Mouse (Mus musculus): ENCODE data around the gene Csrp3. TPM values are rescaled to one million over a fixed set of nuclear protein-coding genes. Genes with fewer than 3 reads are reported as not detected.
A peak's percentile ranks its signal among the peaks of the same experiment; 100 is the strongest.

Csrp3 gene
- total RNA-seq, 2 experiments from 2014 or later: not detected

DNA sequence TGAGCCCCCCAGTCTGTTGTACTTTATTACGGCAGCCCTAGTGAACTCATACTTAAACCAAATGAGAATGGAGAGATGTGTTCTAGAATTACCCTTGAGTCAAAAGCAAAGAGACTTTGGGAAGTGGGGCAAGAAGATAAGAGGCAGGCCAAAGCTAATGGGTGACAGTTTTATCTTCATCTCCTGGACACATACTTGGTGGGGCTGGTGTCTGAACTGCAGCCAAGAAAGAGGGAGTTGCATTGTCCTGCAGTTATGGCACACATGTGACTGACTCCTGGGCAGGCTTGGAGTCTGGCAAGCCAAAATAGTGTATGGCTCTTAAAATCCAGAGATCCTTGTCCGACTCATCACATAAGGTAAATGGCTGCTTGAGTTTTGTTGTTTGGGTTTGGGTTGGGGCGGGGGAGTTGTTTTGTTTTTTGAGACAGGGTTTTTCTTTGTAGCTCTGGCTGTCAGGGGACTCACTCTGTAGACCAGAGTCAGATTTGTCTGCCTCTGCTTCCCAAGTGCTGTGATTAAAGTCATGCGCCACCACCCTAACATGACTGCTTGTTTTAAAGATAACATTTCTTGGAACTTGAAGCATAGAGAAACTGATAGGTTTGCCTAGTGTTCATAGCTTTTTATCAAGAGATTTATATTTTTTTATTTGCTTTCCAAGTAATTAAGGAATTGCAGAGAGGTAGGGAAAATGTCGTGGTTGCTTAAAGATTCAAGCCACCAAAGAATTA is 18.5 kb downstream of the Csrp3 start:
- no peak for DNase-seq

DNA sequence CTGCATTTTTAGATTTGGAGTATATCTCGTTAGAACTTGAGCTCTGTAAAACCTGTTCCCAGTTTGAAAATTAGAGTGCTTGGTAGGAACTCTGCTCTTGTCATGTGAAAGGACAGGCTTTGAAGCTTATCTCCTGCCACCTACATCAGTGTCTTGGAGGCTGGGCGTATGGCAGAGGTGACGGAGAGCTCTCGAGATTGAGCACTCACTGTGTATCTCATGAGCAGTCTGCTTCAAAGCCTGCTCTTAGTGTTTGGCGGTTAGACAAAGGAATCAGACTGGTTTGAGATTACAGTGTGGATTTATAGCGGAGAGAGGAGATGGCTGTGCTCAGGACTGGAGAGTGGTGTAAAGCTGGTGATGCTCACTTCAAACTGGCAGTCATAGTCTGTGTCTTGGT is 22.7 kb downstream of the Csrp3 start:
- DNase-seq: no peak

- DNase-seq: peak; percentile 12 to 13
Observed at GRCm38 (mm10) chr7:48824671-48825070, 23.2 kb downstream of the Csrp3 start.

GRCm38 (mm10) chr7:48823621-48824020 is 24.2 kb downstream of the Csrp3 start:
- DNase-seq: no peak

DNA sequence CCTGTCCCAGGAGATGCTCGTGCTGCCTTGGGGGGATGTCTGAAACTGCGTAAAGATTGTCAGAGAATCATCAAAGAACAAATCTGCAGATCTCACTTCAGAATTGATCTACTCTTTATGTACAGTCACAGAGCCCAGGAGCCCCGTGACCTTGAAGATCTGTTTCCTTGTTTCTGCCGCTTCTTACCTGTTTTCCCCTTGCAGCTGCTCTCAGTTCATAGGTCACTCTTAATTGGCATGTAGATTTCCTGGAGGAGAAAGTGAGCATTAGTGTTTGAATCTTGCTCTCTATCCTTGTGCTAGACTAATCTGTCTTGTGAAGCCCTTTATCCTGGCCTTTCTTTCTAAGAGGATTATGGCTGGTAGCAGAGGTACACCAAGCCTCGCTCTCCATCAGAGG is 26.2 kb downstream of the Csrp3 start:
- DNase-seq: no peak

- no peak for DNase-seq
Observed at GRCm38 (mm10) chr7:48813594-48813993, 34.2 kb downstream of the Csrp3 start.

- DNase-seq: no peak
Observed at GRCm38 (mm10) chr7:48812358-48812757, 35.5 kb downstream of the Csrp3 start.

- DNase-seq: no peak
Observed at GRCm38 (mm10) chr7:48810652-48811051, 37.2 kb downstream of the Csrp3 start.

DNA sequence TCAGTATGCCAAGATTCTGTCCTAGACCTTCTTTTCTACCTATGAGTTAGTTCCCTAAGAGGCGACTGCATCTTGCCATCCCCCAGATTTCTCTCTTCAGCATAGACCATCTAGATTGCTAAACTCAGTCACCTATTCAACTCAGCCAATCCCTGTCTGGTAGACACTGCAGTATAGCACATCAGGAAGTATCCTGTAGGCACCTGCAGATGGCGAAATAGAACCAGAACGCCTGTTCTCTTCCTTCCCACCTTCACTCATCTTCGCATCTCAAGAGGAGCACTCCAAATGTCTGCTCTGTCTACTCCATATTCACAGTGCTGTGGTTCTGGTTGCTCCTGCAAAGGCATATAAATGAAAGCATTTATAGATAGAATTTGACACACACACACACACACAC is 41.2 kb downstream of the Csrp3 start:
- no peak for DNase-seq

DNA sequence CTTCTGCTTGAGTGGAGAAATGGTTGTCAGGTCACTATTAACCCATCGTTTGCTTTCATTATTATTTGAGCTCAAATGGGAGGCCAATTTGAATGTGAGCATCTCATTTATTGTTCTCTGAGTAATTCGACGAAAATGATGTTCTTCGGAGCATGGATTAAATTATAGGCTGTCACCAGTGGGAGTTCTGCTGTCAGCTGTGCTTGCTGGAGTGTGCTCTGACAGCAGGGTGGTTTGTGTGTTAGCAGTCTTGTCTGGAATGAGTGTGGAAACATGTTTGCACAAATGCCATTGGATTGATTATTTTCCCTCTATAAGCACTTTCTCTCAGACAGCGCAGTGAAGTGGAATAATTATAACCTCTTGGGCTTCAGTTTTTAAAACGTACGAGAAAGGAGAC is 44.5 kb downstream of the Csrp3 start:
- no peak for DNase-seq

- DNase-seq: no peak
Observed at GRCm38 (mm10) chr7:48795130-48795529, 52.7 kb downstream of the Csrp3 start.

DNA sequence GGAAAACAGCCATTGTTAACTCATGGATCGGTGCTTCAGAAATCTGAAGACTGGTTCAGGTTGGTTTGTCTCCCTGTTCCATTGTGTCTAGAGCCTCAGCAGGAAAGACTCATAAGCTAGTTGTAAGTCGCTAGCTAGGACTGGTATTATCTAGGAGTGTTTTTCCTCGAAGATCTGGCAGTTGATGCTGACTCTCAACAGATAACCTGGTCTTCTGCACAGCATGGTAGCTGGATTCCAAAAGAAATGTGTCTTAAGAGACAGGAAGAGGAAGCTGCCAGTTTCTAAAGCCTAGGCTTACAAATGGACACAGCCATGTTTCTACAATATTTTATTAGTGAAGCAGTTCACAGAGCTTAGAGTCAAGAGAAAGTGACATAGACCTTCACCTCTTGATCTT is 56.4 kb downstream of the Csrp3 start:
- DNase-seq: no peak

DNA sequence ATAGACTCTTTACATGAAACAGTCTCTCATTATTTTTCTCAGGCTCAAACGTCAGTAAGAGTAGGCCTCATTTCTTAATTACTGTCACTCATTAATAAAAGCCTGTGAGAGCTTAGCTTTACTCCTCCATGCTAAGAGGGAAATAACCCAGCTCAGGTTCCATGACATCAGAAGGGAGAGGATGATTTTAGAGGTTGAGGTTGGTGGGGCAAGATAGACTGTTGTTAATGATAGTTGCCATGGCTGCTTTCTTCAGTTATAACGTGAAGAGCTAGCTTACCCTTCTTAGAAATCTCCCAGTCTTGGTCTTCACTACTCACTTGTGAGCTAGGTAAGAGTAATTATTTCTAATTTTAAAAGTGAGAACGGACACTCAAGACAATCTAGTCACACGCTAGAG is 57.7 kb downstream of the Csrp3 start:
- DNase-seq: no peak

DNA sequence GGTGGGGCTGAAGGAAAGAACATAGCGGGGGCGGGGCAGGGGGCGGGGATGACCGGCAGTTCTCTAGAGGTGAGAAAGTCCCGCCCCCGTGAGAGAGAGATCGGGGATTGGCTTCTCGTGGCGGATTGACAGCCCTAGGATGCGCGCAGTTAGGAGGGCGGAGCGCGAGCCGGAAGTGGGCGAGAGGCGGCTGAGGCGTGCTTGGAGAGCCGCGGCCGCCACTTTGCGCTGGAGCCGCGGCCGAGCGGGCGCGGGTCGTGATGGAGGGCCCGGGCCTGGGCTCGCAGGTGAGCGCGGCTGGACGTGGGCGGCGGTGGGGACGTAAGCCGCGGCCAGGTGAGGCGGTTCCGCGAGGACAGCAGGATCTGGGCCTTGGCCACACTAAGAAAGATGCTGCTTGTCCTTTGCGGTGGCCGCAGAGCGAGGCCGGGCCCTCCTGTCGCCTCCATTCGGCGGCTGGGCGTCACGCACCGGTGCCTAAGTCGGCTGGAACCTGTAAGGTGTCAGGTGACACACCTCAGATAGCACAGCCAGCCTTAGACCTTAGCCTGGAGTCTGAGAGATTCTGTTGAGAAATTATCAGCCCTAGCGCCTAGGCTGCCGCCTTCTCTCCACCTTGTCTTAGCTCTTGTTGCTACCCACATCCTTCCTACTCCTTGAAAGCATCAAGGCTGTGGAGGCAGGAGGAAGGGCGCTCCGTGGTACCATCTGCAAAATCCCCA is 58.8 kb downstream of the Csrp3 start, which contains the start of gene Zdhhc13:
TSS of gene Zdhhc13 (plus strand) at position 153 of the 722 bp plus-strand sequence.
- DNase-seq: peak; percentile 93 to 94

DNA sequence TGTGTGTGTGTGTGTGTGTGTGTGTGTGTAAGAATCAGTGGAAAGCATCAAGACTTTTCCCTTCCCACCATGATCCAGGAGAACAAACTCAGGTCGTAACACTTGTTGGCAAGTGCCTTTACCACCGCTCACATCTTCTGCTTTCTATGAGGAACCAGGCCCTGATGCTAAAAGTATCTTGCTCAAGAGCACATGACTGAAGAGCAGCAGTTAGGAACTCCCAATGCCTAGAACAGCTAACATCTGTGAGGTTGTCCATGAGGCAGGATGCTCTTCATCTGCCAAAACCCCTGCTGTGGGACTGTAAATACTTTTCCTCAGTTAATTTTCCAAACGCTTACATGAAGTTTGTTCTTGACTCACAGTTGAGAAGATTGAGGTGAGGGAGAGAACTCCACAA is 59.5 kb downstream of the Csrp3 start:
- DNase-seq: no peak

DNA sequence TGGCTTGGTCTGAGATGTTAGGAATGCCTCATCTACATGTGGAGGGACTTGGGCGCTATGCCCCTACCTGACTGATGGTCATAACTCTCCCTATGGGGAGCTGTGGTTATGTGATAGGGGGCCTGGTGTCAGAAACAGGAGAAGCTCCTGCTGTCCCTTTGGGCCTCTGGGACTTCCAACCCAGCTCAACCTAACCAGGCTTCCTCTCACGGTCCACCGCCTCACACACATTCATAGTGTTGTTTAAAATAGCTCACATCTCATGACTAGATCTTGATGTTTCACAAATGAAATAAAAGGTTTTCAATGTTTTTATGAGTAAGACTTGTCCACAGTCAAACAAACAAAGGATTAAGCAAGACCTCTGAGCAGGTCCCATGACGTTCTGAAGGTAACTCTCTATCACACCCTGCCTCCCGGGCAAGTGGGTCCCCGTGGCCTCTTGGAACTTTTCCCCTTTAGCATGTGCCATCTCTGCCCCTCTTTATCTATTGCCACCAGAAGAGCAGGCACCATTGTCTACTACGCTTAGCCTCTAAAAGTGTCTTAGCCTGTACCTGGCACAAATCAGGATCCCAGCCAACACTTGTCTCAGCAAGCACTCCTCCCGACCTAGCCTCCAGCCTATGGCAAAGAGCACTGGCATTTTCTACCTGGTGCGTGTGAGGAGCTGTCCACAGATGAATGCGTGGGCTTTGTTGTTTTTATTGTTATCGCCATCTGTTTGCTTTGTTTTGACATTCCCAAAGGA is 62.9 kb downstream of the Csrp3 start:
- no peak for DNase-seq

GRCm38 (mm10) chr7:48782432-48782831 is 65.4 kb downstream of the Csrp3 start:
- DNase-seq: no peak

Other genes with a start within 250 kb of the Csrp3 start
- not detected for gene Mrgprb3, start 204.2 kb downstream of the Csrp3 start, total RNA-seq (2021)
- gene Zdhhc13, start 59.0 kb downstream of the Csrp3 start, total RNA-seq (2021): 10 to 100 TPM; 10.3 to 11.8 TPM
- gene E2f8, start 33.6 kb upstream of the Csrp3 start, total RNA-seq (2021): 1 to 10 TPM; 1.9 to 2.2 TPM
- 1 to 10 TPM; 6.4 to 8.7 TPM for gene Nav2, start 60.7 kb upstream of the Csrp3 start, total RNA-seq (2021)